Mouse (Mus musculus): Measurements from ENCODE around the gene Nup54. TPM values are rescaled to one million over a fixed set of nuclear protein-coding genes. Genes with fewer than 3 reads are reported as not detected.

The Nup54 gene
- total RNA-seq, 1 experiment from 2014 or later, result 61.3 TPM

DNA sequence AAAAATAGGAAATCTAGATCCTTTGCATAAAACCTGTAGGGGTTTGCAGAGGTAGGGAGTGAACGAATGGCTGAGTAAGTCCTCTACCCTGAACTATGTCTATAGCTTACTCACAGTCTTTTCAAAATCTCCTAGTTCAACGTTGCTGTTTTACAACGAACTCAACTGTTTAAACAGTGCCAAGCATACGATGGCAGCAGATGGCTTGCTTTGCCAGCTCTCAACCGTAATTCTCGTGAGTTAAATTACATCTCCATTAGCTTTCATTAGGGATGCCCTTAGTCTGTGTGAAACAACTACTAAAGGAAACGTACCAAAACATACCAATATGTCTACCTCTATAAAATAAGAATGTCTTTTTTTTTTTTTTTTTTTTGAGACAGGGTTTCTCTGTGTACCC lies 3.4 kb downstream of the Nup54 start:
- no peak for ATAC-seq (replicated peaks in 1 of 2; ENCODE audit: insufficient read depth in 1 of 2, low FRiP score in 2 of 2, low TSS enrichment in 1 of 2, low read depth in 1 of 2, poor library complexity in 2 of 2, severe bottlenecking in 2 of 2)

DNA sequence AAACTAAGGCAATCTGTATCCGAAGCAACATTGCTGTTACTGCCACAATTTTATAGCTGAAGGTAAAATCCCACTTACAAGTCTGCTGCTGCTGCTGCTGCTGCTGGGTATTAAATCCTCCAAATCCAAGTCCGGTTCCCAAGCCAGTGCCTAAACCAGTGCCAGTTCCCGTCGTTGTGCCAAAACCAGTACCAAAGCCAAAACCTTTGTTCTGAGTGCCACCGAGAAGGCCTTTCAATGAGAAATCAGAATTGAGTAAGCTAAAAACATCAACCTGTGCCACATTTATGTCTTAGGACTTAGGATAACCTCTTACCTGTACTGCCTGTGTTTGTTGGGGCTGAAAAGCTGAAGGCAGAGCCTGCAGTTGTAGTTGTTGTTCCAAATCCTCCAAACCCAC lies 4.3 kb downstream of the Nup54 start:
- no peak for ATAC-seq (replicated peaks in 1 of 2; ENCODE audit: insufficient read depth in 1 of 2, low FRiP score in 2 of 2, low TSS enrichment in 1 of 2, low read depth in 1 of 2, poor library complexity in 2 of 2, severe bottlenecking in 2 of 2)

DNA sequence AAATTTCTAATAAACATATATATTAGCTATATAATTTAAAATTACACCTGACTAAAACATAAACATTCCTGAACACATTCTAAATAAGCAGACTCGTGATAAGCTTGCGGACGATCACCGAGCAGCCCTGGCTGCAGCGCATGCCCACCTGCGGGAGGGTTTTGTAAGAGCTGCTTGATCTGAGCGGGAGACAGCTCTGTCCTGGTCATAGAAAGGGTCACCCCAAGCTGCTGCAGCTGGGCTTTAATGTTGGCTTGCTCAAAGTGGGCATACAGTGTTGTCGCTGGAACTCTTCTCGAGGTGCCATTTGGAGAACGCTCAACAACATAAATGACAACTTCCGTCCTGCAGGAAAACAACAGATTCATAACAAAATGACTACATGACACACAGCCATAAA lies 10.9 kb downstream of the Nup54 start:
- ATAC-seq (replicated peaks in 1 of 2; ENCODE audit: insufficient read depth in 1 of 2, low FRiP score in 2 of 2, low TSS enrichment in 1 of 2, low read depth in 1 of 2, poor library complexity in 2 of 2, severe bottlenecking in 2 of 2), result no peak

DNA sequence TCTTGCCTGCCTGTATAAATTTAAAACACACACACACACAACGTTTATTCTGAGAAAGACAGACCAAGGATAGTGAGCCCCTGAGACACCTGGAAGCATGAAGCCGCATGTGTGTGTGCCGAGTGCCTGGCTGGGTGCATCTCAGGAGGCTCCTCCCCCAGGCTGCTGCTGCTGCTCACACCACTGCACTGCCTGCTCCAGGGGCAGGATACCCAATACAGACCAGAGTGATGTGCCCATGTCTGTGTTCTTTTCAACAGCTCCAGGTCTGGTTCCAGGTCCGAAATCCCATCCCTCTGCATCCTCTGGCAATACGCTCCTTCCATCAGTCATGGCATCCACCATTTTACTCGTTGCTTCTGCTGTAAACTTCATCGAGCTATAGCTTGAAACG lies 21.0 kb downstream of the Nup54 start:
- no peak for ATAC-seq (replicated peaks in 1 of 2; ENCODE audit: insufficient read depth in 1 of 2, low FRiP score in 2 of 2, low TSS enrichment in 1 of 2, low read depth in 1 of 2, poor library complexity in 2 of 2, severe bottlenecking in 2 of 2)

DNA sequence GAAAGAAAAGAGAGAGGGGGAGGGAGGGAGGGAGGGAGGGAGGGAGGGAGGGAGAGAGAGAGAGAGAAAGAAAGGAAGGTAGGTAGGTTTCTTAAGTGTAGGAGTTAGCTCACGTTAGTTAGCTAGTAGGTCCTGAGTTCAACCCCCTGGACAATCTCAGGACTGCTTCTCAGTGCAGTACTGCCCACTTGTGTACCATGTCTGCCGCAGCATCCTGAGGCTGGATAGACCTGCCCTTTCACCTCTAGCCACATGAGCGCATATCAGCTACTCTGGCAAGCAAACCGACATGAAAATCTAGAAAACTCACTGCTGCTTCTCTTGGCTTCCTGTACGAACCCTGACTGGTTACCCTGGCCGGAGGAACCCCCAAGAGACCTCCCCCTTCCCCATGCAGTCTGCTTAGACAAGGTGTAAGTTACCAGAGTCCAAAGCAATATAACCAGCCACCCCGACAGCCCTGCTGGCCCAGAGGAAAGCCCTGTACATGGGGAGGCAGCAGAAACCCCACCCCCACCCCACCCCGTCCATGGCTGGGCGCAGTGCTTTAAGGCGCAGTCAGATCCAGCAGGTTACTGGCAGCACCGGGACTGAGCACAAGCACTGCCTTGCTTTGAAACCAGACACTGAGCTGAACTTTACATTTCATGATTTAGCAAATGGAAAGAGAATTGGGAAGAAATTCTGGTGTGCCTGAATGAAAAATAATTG lies 21.6 kb downstream of the Nup54 start:
- ATAC-seq (replicated peaks in 1 of 2; ENCODE audit: insufficient read depth in 1 of 2, low FRiP score in 2 of 2, low TSS enrichment in 1 of 2, low read depth in 1 of 2, poor library complexity in 2 of 2, severe bottlenecking in 2 of 2), result no peak

DNA sequence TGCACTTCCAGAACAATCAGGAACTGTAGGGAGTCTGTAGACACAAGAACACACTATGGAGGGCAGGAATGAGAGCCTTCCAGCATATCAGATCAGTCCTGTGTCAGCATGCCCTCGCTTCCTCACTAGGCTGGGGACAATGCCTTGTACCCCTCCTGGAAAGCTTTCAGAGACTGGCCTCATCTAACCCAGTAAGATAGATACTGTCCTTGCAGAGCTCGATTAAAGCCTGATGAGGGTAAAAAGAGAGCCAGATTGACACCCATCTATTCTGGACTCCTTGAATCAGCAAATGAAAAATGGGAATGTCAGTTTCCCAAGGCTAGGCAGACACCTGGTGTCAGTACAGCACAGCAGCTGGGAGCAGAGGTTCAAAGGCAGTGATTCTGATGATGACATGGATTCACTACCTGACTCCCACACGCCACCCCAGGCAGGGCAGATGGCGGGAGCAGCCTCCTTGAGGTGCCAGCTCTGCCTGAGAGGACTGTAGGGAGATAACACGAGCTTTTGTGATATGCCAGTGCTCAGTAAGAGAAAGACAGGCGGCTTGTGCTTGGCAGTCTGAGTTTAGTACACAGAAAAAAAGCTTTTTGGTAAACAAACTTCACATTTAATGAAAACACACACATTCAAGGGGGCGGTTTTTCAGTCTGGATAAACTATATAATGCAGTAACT lies 23.4 kb downstream of the Nup54 start:
- no peak for ATAC-seq (replicated peaks in 1 of 2; ENCODE audit: insufficient read depth in 1 of 2, low FRiP score in 2 of 2, low TSS enrichment in 1 of 2, low read depth in 1 of 2, poor library complexity in 2 of 2, severe bottlenecking in 2 of 2)

DNA sequence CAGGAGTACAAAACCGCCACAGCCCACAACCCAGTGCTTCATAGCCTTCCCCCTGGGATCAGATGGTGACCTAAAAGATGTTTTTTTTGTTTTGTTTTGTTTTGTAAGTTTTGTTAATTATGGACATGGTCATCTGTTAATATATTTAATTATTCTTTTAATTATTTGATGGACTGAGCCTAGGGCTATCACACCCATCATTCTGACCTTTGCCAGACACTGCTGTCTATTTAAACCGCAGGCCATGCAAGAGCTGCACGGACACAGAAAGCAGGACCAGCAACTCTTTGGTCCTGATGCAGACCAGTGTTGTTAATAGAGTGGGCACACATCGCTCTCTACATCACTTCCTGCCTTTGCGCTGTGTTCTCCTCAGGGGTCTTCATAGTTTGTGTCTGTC lies 24.5 kb downstream of the Nup54 start:
- ATAC-seq (replicated peaks in 1 of 2; ENCODE audit: insufficient read depth in 1 of 2, low FRiP score in 2 of 2, low TSS enrichment in 1 of 2, low read depth in 1 of 2, poor library complexity in 2 of 2, severe bottlenecking in 2 of 2), result no peak

DNA sequence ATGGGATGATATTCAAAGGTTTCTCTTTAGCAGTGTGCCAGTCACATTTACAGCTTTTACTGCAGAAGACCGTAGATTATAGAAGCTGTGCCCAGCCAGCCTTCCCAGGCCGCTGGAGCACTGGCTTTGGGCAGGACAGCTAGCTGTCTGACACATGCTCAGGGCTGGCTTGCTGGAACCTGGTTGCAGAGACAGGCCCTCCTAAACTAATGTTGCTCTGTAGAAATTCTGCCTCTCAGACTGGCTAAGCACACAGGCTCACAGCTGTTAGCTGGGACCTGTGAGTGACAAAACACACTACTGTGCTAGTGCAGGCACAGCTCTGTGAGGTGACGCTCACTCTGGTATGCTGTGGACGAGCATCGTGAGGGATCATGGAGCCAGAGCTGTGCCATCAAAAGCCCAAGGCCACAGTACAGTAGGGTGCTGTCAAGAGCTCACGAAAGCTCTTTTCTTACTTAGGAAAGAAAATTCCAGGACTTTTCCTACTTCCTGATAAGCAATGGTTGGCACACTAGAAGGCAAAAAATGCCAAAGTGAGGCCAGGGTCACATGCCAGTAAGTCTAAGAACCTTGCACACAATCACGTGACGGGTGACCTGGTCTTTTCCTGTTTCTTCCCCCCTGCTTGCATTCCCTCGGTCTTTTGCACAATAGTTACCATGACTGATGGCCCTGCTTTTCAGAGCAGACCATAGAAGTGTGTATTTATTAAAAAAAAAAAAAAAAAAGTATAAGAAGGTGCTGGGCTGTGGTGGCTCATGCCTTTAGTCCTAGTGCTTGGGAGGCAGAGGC lies 25.5 kb downstream of the Nup54 start:
- ATAC-seq (replicated peaks in 1 of 2; ENCODE audit: insufficient read depth in 1 of 2, low FRiP score in 2 of 2, low TSS enrichment in 1 of 2, low read depth in 1 of 2, poor library complexity in 2 of 2, severe bottlenecking in 2 of 2), result no peak; a peak in 1 of 4 replicates

DNA sequence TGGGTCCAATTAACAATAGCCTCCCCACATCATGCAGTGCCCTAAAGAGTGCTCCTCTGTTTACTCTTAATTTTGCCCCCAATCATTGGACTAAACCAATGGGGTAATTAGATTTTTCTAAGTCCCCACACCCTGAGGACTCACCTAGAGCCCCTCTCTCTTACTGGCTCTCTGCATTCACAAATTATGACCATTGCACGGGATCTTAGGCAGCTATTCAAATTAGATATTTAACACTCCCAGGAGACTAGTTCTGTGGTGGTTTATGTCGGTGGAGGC lies 30.7 kb downstream of the Nup54 start:
- ATAC-seq (replicated peaks in 1 of 2; ENCODE audit: insufficient read depth in 1 of 2, low FRiP score in 2 of 2, low TSS enrichment in 1 of 2, low read depth in 1 of 2, poor library complexity in 2 of 2, severe bottlenecking in 2 of 2), result no peak

DNA sequence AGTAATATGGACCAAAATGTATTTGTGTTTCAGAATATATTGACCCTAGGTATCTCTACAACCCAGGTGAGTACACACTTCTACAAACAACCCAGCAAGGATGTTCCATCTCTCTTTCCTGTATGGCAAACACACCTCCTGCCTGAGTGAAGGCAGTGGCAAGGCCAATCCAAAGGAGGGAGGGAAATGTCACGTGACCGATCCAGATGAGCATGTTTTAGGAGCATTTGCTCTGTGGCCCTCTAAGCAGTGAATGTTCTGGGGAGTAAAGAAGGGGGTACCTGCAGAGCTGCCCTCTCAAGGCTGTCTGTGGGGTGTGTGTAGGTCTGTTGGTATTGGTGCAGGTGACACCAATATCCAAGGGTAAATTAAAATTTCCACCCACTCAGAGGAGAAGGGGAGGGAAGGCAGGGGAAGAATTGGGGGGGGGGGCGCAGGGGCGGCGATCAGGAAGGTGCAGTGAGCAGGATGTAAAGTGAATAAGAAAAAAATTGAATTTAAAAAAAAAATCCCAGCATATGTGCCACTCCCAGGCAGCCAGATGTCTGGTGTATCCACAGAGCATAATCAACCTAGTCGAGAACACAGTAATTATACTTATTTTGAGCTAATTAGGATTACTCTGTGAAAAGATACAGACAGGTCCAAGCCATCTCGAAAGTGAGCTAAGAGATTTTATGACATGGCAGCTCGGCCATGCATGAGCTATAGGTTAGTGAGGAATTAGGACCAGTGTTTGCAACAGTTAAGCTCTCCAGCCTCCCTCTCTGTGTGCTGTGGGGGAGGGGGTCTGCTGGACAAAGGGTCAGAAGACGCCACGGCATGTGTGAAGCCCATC lies 31.2 kb downstream of the Nup54 start:
- no peak for ATAC-seq (replicated peaks in 1 of 2; ENCODE audit: insufficient read depth in 1 of 2, low FRiP score in 2 of 2, low TSS enrichment in 1 of 2, low read depth in 1 of 2, poor library complexity in 2 of 2, severe bottlenecking in 2 of 2)

DNA sequence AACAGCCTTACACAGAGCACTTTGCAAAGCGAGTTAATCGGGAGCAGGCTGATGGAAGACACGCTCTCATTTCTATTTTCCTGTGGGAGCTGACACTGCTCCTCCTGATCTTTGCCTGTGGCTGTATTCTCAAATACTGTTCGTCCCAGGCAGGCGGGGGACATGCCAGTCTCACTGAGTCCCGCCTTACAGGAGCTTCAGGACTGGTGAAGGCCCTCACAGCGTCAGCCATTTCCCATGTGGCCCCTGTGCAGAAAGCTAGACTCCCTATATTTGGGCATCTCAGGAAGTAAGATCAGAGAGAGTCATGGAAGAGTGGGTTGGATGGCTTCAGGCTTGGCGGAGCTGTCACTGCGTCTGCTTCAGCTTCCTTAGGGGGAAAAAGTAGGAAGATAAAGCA lies 32.2 kb downstream of the Nup54 start:
- ATAC-seq (replicated peaks in 1 of 2; ENCODE audit: insufficient read depth in 1 of 2, low FRiP score in 2 of 2, low TSS enrichment in 1 of 2, low read depth in 1 of 2, poor library complexity in 2 of 2, severe bottlenecking in 2 of 2), result no peak

DNA sequence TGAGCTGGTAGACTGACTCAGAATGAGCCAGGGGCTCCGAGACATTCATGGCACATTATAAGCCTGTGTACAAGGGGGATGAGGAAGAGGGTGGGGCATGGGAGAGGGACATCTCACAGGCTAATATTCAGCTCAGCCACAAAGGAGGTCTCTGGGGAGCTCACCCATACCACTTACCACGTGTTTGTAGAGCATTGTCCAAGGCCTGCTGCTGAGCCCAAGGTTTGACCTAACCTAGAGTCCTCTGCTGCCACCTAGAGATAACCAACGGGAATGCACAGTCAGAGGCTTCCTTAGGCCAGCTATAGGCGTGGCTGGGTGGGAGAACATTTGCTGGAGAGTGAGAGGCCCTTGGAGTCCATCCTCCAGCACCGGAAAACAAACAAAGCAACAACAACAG lies 36.9 kb downstream of the Nup54 start:
- ATAC-seq (replicated peaks in 1 of 2; ENCODE audit: insufficient read depth in 1 of 2, low FRiP score in 2 of 2, low TSS enrichment in 1 of 2, low read depth in 1 of 2, poor library complexity in 2 of 2, severe bottlenecking in 2 of 2), result peak; percentile 91 to 94

DNA sequence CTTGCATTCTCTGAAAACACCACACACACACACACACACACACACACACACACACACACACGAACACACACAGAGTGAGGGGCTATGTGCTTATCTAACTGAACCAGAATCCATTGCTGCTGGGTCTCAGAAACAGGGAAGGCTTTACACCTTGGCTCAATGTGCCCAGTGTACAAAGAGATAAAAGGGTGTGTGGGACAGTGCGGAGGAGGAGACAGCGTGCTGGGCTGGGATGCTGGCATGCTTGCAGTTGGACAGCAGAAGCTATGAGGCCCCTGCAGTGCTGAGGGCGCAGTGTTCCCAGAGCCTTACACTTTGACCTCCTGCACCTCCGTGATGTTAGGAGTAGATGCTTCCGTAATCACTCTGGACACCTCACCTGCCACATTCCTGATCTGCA lies 38.5 kb downstream of the Nup54 start:
- ATAC-seq (replicated peaks in 1 of 2; ENCODE audit: insufficient read depth in 1 of 2, low FRiP score in 2 of 2, low TSS enrichment in 1 of 2, low read depth in 1 of 2, poor library complexity in 2 of 2, severe bottlenecking in 2 of 2), result no peak

DNA sequence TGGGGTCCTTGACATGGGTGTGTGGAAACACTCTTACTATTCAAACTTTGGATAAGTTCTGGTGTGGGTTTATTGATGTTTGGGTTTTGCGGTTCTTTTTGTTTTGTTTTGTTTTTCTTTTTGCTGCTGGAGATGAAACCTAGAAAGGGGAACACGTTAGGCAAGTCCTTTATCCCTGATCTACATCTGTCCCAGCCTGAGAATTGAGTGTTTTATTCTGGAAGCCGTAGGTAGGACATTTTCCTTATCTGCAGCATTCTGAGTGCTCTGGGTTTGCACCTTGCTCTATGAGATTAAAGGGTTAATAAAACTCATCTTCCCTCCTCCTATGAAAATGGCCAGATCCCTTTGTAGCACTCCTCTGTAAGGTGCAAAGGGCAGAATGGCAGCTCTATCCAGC lies 39.3 kb downstream of the Nup54 start:
- no peak for ATAC-seq (replicated peaks in 1 of 2; ENCODE audit: insufficient read depth in 1 of 2, low FRiP score in 2 of 2, low TSS enrichment in 1 of 2, low read depth in 1 of 2, poor library complexity in 2 of 2, severe bottlenecking in 2 of 2)

DNA sequence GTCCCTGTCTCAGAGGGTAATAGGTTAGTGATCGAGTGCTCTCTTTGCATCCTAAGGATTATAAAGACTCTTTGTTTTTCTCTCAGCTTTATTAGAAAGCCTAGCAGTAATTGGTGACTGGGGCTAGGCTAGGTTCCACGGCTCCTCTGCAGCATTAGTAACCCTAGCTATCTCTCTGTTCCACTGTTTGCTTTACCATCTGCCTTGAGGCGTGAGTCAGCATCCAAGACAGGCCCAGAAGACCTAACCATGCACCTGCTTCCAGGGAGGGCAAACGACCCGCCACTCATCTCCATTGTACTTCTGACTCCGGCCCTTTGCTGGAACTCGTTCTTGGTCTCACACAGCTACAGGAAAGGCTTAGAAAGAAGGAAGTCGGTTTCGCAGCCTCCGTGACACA lies 41.2 kb downstream of the Nup54 start:
- peak; percentile 27 to 37; a peak in 3 of 4 replicates for ATAC-seq (replicated peaks in 1 of 2; ENCODE audit: insufficient read depth in 1 of 2, low FRiP score in 2 of 2, low TSS enrichment in 1 of 2, low read depth in 1 of 2, poor library complexity in 2 of 2, severe bottlenecking in 2 of 2)

DNA sequence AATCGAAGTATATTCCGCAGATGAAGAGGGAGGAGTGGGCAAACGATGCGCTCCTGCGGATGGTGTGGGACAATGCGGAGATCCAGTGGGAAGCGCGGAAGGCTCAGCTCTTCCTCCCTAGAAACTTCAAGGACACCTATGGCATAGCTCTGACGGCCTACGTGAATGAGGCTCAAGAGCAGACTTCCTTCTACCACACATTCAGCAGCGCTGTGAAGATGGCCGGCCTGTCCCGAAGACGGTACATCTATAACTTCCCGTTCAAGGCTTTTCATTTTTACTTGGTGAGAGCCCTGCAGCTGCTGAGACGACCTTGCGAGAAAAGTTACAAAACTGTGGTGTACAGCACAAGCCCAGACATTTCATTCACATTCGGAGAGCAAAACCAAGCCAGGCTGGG lies 42.5 kb downstream of the Nup54 start:
- ATAC-seq (replicated peaks in 1 of 2; ENCODE audit: insufficient read depth in 1 of 2, low FRiP score in 2 of 2, low TSS enrichment in 1 of 2, low read depth in 1 of 2, poor library complexity in 2 of 2, severe bottlenecking in 2 of 2), result peak; percentile 25 to 39; a peak in 2 of 4 replicates

DNA sequence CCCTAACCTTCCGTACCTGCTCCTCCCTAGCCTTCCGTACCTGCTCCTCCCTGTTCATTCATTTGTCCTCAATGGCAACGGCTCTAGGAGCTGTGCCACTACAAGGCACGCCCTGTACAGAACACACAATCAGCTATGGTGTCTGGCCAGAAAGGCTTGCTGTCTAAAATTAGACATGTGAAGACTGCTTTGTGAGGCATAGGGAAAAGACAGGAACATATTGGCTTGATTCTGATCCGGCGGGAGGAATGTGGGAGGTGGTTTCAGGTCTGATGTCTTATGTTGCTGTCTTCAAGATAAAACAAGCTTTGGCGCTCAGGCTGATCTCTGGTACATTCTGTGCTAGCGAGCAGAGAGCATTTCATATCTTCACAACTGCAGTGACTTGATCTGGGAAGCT lies 44.4 kb downstream of the Nup54 start:
- ATAC-seq (replicated peaks in 1 of 2; ENCODE audit: insufficient read depth in 1 of 2, low FRiP score in 2 of 2, low TSS enrichment in 1 of 2, low read depth in 1 of 2, poor library complexity in 2 of 2, severe bottlenecking in 2 of 2), result no peak

DNA sequence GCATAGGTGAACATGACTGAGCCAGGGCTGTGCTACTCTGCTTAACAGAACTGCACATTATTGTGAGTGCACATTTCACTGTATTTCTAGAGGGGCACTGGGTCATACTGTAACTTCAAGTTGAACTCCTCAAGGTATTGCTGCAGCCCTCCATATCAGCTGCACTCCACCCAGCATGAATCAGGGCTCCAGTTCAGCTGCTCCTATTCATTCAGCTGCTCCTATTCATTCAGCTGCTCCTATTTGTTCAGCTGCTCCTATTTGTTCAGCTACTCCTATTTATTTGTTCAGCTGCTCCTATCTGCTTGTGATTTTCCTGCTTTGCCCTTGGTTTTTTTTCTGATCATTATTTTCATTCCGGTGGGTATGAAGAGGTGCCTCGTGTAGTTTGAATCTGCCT lies 45.0 kb downstream of the Nup54 start:
- ATAC-seq (replicated peaks in 1 of 2; ENCODE audit: insufficient read depth in 1 of 2, low FRiP score in 2 of 2, low TSS enrichment in 1 of 2, low read depth in 1 of 2, poor library complexity in 2 of 2, severe bottlenecking in 2 of 2), result no peak

Measured in hematopoietic stem cell, adult 5-6 weeks (primary cell).